Mouse (Mus musculus): ENCODE measurements around the gene Gstz1.
"Not testable (repeated sequence)": the region's sequence is repeated elsewhere in the genome, so short reads cannot be mapped to it uniquely, and the experiment has no call there.

Gstz1 gene

DNA sequence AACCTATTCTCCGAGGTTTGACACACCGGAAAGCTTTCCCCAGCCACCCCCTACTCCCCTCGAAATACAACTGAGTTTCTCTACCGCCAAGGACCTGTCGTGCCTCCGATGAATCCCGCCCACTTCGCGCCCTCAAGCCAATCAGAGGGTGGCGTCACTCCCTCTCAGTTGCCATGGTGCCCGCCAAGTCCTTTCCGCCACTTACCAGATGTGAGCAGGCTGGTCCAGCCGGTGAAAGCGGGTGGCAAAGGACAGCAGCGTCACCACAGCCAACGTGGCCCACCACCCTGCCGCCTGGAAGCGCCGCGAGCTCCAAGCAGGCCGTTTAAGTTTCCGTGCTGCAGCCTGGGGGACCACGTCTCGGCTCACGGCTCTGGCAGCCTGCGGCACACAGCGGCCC is at the start of gene Gstz1:
Gene Gstz1, plus strand, starts transcription at position 200 of the 400 bp plus-strand sequence.
- in situ Hi-C loops (cut with MboI) = no loop called here

DNA sequence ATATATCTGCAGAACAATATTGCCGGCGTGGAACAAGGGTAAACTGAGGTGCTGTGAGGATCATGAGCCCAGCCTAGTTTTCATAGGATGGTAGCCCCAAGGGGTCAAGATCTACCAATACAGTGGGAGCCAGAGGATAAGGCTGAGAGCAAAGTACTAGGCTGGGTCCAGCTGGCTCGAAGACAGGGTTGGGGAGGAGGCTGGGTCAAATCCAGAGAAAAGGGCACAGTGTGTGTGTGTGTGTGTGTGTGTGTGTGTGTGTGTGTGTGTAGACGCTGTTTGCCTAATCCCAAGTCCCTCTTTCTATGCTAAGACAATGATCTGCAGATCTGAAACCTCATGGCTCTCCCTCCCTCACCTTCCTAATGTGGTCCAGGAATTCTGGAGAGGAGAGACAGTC is 46.6 kb upstream of the Gstz1 start:
- in situ Hi-C loops (cut with MboI) = no loop called here

DNA sequence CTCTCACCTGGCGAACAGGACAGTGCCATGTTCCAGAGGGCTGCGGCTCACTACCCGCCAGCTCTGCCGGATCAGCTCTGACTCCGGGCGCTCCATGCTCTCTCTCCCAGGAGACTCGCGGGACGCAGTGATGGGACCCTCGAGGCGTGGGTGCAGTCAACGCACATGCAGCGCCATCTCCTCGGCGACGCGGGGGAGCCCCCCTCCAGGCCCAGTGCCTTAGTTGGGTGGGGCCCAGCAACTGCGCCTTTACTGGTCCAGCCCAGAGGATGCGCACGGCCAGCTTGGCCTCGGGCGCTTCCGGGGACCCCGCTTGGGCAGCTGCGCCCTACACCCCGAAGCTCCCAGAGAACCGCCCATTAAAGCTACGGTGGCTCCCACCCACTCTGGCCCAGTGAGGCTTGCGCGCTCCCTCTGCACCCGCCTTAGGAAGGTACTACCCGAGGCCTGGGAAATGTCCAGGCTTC is 44.8 kb upstream of the Gstz1 start, which contains the start of gene Ngb:
Gene Ngb, minus strand, starts transcription at position 375 of the 467 bp plus-strand sequence.
- in situ Hi-C loops (cut with MboI) = no loop called here

DNA sequence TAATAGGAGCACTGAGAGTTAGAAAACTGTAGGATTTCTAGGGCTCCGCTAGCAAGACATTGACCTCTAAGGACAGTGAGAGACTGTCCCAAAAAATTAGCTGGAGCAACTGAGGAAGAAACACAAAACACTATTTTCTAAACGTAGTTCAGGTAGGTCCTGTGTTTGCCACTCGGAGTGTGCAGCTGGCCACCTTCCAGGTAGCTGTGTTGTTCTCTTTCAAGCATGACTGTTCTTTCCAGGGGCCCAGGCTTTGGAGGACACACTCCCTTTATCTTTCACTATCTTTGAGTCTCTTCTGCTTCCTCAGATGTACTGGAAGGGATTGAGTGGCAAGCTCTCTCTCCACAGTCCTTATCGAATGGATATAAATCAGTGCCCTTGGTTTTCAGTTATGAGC is 43.5 kb upstream of the Gstz1 start:
- in situ Hi-C loops (cut with MboI) = no loop called here

DNA sequence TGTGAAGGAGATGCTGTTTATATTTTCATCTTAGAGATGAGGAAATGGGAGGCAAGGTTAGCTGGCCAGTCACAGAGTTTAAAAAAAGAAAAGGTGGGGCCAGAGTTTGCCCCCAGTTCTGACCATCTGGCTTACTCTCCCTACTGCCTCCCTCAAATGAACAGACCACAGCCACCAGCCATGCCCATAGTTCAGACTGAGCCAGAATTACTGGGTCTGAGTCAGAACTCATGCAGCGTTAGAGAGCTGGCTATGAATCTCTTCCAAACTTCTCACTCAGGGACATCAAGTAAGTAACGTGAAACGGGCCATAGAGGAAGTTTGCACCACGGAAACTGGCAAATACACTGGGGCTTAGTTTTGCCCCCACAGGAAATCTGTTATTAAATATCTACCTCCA is 42.2 kb upstream of the Gstz1 start:
- in situ Hi-C loops (cut with MboI) = no loop called here

DNA sequence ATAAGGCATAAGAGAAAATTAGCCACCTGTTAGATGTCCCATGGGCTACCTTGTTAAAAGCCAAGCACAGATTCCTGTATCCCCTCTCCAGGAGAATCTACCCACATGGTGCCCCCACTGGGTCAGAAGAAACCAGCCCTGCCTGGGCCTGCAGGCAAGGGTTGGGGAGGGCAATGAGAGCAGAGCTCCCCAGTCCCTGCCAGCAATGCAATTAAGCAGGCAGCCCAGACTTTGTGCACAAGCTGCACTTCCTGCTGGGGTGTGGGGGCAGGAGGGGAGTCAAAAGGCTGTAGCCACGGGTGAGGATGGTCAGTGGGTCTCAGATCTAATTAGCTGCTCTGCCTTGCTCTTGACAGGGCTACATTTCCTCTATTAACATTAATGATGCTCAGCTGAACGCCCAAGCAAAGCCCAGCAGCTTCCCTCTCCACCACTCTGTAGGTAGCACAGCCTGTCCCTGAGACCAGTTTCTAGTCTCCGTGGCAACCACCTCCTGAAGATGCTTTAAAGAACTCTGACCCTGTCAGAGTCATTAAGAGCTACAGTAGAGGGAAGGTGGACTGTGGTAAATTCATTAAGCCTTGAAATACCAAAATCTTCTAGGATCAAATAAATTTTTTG is 39.5 kb upstream of the Gstz1 start:
- in situ Hi-C loops (cut with MboI) = no loop called here

DNA sequence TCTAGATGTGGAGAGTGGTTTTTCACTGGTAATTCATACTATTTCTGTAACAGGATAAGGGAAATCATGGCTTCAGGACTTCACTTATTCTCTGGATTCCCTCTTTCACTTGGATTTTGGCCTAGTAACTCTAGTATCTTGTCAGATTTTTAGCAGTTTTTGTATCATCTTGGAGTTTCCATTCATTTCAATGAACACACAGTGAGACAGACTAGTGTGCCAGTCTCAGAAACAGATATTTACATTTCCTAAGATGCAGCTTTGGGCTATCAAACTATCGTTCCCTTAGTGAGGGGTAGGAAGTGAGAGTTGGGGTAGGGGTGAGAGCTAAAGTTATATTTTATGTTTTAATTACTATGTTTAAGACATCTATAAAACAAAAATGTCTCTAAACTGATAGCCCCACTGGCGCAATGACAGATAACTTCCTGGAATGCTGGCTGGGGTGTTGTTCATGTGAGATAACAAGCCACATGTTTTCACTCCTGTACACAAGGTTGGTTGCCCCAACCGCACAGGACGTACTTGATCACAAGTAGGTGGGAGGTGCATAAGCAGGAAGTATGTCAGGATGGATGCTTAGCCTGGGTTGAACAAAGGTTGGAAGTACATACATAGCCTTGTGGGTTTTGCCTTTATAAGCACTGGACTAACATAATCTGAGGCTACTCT is 24.9 kb upstream of the Gstz1 start:
- in situ Hi-C loops (cut with MboI) = no loop called here

DNA sequence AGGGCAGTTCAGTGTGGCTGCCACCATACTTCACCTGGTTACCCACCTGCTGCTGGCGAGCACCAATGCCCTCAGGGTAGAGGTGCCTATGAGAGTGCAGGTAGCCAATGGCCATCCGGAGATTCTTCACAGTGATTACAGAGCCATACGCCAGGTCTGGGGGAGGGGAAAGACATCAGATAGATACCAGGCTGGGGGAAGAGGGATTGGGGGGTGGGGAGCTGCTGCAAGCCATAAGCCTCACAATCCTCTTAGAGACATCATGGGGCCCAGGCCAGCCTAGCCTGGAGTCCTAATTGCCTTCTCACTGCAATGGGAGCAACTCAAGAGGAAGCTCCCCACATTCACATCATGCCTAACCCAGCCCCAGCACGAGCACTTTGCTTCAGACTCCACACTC is 19.7 kb upstream of the Gstz1 start:
- in situ Hi-C loops (cut with MboI) = no loop called here

DNA sequence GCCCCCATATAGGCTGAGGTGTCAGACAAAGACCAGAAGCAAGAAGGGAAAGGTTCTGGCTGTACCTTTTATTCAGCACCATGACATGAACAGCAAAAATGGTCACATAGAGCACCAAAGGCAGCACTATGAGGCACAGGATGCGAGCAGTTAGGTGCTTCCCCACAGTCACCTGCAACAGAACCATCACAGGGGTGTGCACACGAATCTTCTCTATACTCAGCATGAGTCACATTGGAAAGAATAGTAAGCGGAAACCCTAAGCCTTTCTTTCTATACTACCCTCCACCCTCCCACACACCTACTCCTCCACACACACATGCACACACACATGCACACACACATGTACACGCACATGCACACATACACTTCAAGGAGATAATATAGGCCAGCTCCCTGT is 16.7 kb upstream of the Gstz1 start:
- in situ Hi-C loops (cut with MboI) = no loop called here

DNA sequence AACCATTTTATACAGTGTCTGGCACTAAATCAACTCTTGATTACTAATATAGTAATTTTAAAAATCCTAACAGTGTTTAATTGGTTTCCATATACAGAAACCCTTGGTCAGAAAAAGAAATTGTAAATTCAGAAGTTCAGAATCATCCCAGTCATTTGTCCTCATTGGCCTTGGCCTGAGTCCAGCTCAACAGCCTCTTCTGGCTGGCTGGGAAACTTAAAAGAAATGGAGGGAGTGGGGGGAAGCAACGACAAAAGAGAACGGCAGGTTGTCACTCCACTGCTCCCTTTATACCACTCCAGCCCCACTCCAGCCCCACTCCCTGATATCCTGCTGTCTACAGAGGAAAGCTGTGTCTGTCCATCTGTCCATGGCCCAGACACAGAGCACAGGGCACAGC is 15.8 kb upstream of the Gstz1 start:
- in situ Hi-C loops (cut with MboI) = no loop called here

DNA sequence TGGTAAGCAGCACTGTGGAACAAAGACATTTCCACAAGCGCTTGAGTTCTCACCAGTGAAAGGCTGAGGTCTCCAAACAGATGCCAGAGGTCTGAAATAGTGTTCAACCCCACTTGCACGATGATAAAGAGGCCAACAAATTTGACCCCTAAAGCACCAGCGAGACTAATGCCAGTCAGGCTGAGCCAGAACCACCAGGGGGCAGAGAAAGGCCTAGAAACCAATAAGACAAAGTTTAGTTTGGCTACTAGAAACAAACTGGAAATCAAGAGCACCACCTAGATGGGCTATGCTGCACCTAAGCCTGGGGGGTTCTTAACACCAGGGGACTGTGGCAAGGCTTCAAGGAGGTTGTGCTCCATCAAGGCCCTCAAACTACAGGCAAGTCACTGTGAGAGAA is 15.3 kb upstream of the Gstz1 start:
- in situ Hi-C loops (cut with MboI) = no loop called here

DNA sequence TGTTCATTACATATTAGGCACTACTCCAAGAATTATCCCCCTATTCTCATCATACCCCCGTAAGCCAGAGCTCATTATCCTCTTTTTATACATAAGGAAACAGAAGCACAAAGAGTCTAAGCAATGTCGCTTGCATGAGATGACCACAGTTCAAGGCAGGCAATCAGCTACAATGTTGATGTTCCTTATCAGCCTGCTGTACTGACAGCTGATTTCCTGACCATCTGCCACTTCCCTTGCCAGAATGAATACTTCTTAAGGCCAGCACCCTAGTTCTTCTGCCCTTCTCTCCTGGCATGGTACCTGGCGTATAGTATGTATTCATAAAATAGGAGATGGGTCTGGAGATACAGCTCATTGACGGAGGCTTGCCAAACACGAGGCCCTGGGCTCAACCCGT is 14.8 kb upstream of the Gstz1 start:
- in situ Hi-C loops (cut with MboI) = no loop called here

DNA sequence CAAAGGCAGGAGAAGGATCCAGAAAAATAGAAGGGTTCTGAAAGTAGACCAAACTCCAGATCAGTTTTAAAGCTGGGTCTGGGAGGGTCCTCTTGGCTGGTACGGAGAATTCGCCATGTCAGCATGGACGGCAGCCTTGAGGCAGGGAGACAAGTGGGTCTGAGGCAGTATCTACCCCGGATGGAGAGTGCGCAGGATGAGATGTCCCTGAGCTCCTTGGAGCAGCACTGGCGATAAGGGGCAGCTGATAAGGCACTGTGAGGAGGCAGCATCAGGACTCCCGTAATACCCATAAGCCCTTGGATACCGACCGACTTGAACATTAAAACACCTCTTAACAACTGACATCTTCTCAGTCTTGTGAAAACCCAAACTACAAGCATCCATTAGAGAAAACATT is 14.2 kb upstream of the Gstz1 start:
- in situ Hi-C loops (cut with MboI) = no loop called here

DNA sequence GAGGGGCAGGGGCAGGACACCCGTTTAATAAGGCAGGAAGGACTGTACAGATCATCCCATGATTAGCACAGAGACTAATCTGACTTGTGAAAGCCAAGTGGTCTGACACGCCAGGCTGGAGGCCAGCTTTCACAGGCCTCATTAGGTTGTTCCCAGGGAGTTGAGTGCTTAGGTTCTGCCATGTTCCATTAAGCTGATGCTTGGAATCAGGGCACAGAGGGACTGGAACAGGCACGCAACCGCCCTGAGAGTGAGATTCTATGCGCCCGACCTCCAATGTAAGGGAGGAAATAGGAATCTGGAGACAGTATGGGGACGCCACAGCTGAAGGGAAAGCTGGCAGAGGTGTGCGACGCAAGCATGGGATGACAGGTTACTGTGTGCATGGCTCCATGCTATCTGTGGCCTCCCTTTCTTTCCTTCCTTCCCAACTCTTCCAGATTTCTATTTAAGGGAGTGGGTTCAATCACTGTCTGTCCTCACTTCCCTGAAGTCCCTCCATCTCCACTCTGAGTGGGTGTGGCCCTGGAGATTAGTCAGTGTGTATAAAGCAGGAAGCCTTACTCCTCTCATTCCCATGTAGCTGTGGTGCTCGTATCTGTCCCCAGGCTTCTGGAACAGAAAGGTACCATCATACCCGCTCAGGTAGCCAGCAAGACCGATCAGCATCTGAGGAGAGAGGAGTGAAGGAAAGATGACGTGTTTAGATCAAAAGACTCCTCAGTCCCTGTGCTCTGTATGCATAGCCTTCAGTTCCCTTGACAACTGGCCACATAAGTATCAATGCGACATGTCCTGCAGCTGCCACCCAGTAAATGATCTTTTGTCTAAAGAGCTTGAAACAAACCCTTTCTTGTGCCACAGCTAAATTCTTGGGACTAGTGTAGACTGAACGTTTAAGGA is 9.3 kb upstream of the Gstz1 start:
- in situ Hi-C loops (cut with MboI) = no loop called here

DNA sequence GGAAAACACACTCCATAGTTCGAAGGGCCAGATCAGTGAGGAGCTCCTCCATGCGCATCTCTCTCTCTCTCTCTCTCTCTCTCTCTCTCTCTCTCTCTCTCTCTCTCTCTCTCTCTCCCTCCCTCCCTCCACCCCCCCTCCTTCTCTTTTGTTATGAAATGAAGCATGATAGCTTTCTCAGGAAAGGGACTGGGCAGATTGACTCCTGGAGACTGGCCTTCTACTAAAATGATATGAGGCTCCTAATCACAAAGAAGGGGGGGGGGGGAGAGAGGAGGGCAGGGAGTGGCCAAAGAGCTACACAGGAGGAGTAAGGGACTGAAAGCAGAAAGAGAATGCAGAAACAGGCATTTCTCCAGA is 8.6 kb upstream of the Gstz1 start:
- in situ Hi-C loops (cut with MboI) = no loop called here

DNA sequence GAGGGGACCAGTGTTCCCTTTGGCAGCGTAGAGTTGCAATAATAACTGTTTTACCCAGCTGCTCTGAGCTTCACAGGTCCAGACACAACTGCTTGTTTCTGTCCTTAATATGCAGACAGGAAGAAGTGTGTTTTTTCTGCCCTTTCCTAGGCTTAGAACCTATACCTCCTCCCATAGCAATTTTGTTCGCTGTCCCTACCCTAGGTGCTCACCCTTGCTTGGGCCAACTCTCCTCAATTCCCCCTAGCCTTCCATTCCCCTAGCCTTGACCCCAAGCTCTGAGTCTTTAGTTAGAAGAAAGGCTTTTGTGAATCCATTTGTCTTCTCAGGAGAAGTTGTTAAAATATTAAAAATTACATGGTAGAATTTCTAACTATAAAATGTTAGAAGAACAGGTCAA is 8.2 kb upstream of the Gstz1 start:
- in situ Hi-C loops (cut with MboI) = no loop called here

DNA sequence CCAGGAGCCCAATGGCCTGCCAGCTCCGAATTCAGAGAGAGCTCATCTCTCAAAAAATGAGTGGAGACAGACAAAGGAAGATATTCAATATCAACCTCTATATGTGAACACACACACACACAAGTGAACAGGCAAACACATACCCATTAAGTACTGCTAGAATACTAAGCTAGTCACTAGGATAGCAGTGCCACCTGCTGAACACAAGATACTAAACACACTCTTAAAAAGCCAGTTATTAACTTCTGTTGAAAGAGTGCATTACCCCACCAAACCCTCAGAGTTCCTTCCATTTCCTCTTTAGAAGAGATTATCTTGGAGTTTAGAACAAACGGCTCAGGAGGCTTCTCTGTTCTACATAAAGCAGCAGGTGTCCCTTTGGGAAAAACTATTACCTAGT is 4.8 kb upstream of the Gstz1 start:
- in situ Hi-C loops (cut with MboI) = no loop called here

DNA sequence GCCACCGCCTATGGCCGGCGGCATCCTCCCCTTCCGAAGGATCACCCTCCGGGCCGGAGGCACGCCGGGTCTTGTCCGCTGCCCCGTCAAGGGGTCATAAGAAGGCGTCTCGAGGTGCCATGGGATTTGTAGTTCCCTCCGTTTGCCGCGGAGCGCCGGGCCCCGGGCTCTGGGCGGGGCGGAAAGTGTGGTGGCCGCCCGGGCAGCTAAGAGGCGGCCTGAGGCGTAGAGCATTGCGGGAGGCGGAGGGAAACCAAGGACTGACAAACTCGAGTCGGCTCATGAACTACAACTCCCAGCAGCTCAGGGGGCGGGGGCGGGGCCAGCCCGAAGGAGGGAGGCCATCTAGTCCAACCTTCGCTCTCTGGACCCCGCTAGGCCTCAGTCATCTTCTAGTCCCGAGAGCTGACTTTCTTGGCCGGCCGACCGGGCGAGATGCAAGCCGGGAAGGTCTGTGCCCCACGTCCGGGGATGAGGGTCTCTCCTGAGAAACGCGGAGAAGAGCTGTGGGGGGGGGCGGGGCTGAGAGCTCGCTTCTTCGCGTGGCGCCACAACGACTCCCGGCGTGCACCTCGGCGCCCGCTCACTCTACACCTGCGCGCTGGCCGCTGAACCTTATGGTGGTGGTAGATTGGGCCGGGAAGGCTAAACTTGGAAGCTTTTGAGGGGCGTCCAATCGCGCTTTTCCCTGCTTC is 577 bp downstream of the Gstz1 start, which contains the start of gene Pomt2:
Gene Pomt2, minus strand, starts transcription at position 574 of the 695 bp plus-strand sequence.
- in situ Hi-C loops (cut with MboI) = no loop called here

DNA sequence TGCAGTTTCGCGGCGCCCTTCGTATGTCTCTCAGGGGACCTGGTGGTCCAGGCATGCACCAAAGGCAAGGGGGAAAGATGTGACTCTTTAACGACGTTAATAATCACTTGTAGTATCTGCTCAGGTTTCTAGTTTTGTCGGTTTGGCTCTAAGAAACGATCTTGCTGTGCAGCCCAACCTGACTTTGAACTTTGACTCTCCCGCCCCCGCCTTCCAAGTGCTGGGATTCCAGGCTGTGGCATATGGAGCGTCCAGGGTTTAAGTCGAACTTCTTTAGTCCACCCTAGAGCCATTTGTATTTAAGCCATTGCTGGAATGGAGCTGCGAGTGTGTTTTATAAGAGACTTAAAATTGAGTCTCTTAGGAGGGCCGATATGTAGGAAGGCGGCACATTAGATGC is 1.2 kb downstream of the Gstz1 start:
- in situ Hi-C loops (cut with MboI) = no loop called here

DNA sequence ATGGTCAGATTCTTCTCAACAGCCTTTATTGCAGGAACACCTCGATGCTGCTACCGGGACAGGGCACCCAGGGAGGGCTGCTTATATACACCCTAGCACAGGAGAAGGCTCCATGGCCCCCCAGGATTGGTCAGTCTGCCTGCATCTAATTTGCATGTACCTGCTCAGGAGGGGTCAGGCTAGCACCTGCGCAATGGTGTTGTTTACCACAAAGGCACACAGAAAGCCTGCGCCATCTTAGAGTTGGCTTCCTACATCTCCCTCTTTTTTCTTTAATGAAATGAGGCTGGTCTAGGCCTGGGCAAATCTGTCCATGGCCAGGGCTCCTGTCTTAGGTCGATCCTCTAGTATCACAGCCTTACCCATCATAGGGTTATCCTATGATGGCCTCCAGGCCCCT is 2.5 kb downstream of the Gstz1 start:
- in situ Hi-C loops (cut with MboI) = no loop called here

DNA sequence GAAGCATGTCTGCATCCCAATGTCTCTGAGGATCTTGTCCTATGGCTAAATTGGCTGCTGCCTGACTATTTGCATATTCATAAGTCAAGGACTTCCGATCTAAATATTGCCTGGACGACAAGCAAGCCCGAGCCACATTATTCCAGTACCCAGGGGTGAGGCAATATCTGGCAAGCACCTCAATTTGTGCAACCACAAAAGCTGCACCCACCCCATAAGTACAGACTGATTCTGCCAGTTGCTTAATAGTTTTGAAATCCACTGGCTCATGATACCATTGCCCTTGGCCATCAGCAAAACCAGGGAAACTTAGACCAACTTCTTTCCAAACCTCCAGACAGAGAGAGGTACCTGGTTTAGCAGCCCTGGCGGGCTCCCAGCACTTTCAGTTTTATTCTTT is 7.5 kb downstream of the Gstz1 start:
- in situ Hi-C loops (cut with MboI) = not testable (repeated sequence)

DNA sequence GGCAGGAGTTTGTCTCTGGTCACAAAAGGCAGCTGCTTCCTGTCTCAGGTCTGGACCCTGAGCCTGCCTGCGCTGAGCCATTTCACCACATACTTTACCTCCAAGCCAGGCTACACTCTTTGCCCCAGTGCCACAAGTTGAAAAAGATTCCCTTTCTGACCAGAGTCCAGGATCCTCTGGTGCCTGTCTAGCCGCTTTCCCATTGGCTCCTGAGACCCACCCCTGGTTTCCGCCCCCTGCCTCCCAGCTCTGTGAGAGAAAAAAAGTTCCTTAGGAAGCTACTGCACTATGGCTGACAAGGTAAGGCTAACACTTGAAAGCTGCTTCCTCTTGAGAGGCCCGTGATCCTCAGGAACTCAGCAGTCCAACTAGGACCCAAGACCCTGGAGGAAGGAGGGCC is 10.4 kb downstream of the Gstz1 start:
- in situ Hi-C loops (cut with MboI) = no loop called here

Measured in mature B cell (primary cell).